Mouse (Mus musculus) left cerebral cortex, adult 2 months (tissue): ENCODE measurements at regions not wholly inside any gene's neighbourhood (a gene's known extent, or its start where the extent isn't known, plus 50 kb on each side); places are given as distances from the start of the nearest gene placed in this dataset.

Experiments used
- DNase-seq, 2 experiments: peaks; one replicate each; pipeline ENCODE4 v3.0.0; 2021 to 2022; ENCODE audit warnings: low spot score in 2 of 2, mixed read lengths in 1 of 2; ENCODE audit errors: extremely low spot score in 1 of 2
- H3K27ac ChIP-seq: fragments of 200-600 bp; 2 replicates; pipeline ENCODE4 v1.8.1; 2022
- H3K4me3 ChIP-seq: fragments of 200-600 bp; 2 replicates; pipeline ENCODE4 v1.8.1; 2022
- CTCF ChIP-seq: fragments of 200-600 bp; IDR thresholded peaks from 2 replicates; pipeline ENCODE4 v1.8.1; 2022; ENCODE audit warnings: antibody characterized with exemption, mild to moderate bottlenecking, moderate library complexity
- intact Hi-C: fragments of 180-260 bp; cut with DNase I; formaldehyde crosslinking; loops from one replicate; pipeline ENCODE4 v1.15.1; 2025

DNA sequence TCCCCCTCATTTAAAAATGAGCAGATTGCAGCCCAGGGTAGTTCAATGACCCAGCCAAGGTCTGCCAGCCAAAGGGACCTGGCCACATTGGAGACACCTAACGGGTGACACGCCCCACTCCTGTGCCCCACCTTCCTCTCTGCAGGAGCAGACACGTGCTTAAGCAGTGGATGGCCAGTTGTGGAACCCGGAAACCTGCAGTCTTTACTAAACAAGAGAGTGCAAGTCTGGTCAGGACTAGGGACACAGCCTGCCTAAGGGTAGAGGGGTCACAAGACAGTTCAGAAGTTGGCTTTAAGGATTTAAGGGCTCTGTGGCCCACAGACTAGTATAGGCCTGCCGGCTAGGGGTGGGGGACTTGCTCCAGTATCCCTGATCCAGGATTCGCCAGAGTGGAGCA, 179.2 kb upstream of the Gm4791 start:
- intact Hi-C loops, result loop anchor here (5.0 to 10.0 kb wide), 3 partner anchors 88 to 708 kb away; no protein-coding TSS in a partner anchor
- DNase-seq, result peak; percentile 3 to 9
- H3K4me3 ChIP-seq, result no peak overlapping the region

DNA sequence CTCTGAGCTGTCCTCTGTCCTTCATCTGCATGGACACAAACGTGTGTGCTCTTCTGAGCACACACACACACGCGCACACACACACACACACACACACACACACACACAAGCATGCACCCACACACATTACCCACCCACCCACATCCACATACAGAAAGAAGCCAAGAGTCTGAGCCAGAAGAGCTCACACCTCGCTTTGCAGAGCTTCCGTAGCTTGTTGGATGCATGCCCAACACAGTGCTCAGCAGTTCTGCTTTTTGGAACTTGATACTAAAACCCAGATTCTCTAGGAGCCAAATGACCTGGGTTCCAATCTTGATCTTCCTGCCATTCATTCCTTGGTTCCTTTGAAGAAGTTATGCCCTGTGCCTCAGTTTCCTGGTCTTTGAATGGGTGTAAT, 182.4 kb upstream of the Gm4791 start:
- Histone ChIP-seq H3K4me3 (no peak overlapping the region), H3K27ac (no peak overlapping the region)
- peak; percentile 54 to 55 for DNase-seq
- intact Hi-C loops, result loop anchor here (5.0 to 10.0 kb wide), 3 partner anchors 91 to 711 kb away; no protein-coding TSS in a partner anchor
- TF ChIP-seq CTCF, result no peak

More for the DNA sequence above, 179.2 kb upstream of the Gm4791 start:
- no peak for TF ChIP-seq CTCF
- H3K27ac ChIP-seq, result no peak overlapping the region

DNA sequence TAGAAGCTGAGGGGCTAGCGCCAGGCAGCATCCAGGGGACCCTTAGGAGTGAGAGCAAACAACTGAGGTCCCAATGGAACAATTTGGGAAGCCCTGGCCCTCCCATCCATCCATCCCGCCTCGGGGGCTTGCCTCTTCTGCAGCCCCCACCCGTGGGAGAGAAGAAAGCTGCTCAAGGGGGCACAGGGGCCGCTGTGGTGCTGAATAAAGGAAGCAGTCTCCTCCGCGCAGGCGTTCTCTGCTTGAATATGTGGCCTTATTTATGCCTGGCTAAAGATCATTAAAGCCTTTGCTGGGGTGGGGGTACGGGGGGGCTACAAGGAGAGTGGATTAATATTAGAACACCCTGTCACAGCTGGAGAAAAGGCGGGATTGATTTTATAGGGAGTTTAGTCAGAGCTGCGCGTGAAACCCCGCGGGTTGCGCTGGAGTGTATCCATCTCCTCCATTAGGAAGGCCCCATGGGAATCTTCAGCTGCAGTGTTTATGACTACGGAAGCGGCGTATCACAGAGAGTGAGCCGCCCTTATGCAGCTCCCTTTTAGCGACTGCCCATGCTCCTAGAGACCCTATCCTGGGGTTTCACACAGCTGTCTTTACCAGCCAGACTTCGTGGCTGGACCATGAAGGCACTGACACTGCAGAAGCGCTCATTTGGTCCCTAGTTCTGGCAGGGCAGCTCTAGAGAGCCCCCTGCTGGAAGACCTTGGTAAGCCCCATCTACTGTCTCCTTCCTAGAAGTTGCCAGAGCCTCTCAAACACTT, 183.9 kb upstream of the Gm4791 start:
- intact Hi-C loops, result loop anchor here (1.0 to 10.0 kb wide), 5 partner anchors 76 to 713 kb away; no protein-coding TSS in a partner anchor
- peak; percentile 96 for TF ChIP-seq CTCF
- Histone ChIP-seq H3K27ac (peak overlapping the region; percentile 42; the same call in 1 of the 2 replicates), H3K4me3 (no peak overlapping the region)
- DNase-seq, result peak; percentile 77 to 85

DNA sequence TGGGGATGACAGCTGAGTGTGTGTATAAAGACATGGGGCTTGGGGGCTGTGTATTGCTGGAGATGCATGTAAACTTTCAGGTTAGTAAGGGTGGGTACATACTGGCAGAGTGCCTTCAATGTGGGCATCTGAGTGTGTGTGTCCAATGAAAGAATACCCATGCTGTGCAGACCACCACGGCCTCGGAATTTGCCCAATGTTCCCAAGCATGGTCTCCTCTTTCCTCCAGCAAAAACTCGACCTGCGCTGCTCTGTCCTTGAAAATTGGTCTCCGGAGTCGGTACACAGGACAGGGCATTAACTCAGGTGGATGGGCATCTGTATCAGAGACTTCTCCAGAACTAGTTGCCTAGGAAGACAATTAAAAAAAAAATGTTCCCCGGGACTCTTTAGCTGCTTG, 188.3 kb upstream of the Gm4791 start:
- intact Hi-C loops, result loop anchor here (5.0 to 10.0 kb wide), 2 partner anchors 415 to 458 kb away; no protein-coding TSS in a partner anchor

DNA sequence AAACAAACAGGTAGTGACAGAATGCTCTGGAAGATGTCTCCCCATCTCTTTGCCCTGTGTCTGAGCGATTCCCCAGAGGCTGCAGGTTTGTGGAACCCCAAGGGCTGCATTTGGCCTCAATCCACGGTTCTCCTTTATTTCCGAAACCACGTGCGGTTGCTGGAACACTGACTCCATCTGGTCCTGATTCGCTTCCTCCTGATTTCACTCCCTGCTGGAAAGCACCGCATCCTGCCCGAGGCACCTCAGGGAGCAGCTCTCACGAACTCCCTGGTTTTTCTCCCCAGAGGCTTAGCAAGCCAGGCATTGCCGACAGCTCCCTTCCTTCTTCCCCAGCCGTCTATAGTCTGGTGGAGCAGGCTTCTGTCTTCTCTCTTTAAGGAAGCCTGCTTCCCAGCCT, 203.1 kb upstream of the Gm4791 start:
- Histone ChIP-seq H3K27ac (no peak overlapping the region), H3K4me3 (no peak overlapping the region)
- intact Hi-C loops, result no loop called here
- TF ChIP-seq CTCF, result no peak
- peak in 1 of 2 experiments; percentile 17 for DNase-seq

More for the DNA sequence above, 188.3 kb upstream of the Gm4791 start:
- DNase-seq, result peak in 1 of 2 experiments; percentile 8
- H3K27ac ChIP-seq, result no peak overlapping the region
- H3K4me3 ChIP-seq, result no peak overlapping the region
- no peak for TF ChIP-seq CTCF

DNA sequence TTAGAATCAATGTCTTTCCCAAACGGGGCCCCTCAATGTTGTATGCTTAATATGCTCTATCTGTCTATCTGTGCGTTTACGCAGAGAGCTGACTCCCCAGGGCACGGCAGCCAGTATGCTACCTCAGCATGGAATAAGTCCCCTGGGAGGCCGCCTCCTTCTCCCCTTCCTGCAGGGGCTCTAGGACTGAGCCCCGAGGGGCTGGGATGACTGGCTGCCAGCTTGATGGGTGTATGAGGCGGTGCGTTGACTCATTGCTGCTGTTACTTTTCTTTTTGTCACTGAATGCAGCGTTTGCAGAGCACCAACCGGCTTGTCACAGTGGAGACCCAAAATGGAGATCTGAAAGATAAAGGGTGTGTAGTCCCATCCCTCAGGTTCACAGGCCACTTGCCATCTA, 209.5 kb upstream of the Gm4791 start:
- peak; percentile 38 to 43 for DNase-seq
- no peak for TF ChIP-seq CTCF
- peak overlapping the region; percentile 95 for H3K27ac ChIP-seq
- no peak overlapping the region for H3K4me3 ChIP-seq
- intact Hi-C loops, result loop anchor here (10.0 kb wide), 1 partner anchor 154 kb away; no protein-coding TSS in a partner anchor

DNA sequence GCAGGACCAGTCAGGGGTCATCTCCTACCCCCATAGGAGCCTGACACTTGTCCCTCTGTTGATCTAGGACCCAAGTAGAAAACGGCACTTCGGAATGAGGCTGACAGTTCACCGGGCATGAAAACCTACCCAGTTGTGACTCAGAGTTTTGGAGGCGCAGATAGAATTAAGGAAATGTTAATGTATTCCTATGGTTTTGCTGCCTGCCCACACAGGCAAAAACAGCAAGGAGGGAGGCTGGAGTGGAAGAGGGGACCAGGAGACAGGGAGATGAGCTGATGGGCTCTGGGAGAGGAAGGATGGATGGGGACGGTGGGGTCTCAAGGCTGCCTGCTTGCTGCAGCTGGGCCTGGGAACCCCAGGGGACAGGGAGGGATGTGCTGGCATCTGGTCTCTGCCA, 210.1 kb upstream of the Gm4791 start:
- H3K27ac ChIP-seq, result peak overlapping the region; percentile 95
- intact Hi-C loops, result loop anchor here (10.0 kb wide), 1 partner anchor 154 kb away; no protein-coding TSS in a partner anchor
- no peak overlapping the region for H3K4me3 ChIP-seq
- TF ChIP-seq CTCF, result no peak
- DNase-seq, result peak; percentile 41 to 52

DNA sequence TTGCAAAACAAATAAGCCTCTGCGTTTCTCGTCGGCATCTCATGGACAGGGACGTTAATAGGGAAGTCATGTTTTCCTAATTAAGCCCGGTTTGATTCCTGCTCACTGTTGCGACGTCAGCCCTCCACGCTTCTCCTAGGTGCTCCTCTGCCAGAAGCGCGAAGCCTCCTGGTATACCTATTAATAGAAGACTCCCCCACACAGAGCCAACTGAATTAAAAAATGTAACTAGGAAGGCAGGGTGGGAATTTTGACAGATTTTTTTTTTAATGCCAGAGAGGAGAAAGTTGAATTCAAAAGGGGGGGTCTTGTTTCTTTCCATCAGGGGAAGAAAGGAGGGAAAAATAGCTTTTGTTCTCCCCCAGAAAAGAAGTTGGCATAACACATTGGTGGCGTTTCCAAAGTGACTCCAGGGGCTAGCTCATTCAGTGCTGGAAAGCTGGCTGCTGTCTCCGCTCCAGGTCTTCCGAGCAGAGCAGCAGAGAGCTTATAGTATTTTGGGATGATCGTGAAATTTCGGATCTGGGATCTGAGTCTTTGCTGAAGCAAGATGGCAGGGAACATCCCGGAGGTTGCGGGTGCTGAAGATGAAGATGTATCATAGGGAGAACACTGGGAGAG, 214.1 kb upstream of the Gm4791 start:
- no peak for TF ChIP-seq CTCF

DNA sequence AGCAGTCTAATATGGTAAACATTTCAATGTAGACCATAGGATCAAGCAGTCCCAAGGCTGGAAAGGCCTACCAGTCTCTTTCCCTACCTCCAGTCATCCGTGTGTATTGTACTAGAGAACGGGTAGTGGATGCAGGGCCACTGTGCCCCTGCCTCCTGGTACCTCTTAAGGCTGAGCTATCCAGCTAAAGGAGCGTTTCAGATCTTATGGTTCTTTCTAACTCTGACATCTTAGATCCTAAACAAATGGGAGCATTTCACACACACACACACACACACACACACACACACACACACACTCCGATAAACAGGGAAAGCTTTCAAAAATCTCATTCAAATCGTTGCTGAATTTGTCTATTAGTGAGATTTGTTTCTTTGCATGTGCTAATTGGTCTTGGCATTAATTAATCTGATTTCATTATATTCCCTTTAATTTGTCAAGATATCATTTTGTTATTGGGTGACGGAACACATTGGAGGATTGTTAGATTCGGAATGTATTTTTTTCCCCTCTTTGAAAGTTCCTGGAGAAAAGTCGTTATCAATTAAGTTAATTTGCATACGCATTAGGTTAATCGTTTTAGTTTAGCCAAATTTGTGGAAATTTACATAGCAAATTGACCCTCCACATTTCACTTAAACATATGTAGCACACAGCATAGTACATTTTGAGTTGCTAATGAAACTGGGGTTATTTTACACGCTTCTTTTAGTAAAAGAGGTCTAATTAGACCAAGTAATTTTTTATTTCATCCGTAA, 214.8 kb upstream of the Gm4791 start:
- TF ChIP-seq CTCF, result no peak
- intact Hi-C loops, result loop anchor here (1.0 to 10.0 kb wide), 2 partner anchors 45 to 149 kb away; no protein-coding TSS in a partner anchor
- peak; percentile 6 to 8 for DNase-seq
- peak overlapping the region; percentile 80 for H3K27ac ChIP-seq
- no peak overlapping the region for H3K4me3 ChIP-seq

More for the DNA sequence above, 214.1 kb upstream of the Gm4791 start:
- peak; percentile 44 to 46 for DNase-seq
- Histone ChIP-seq H3K4me3 (no peak overlapping the region), H3K27ac (peak overlapping the region; percentile 80)
- intact Hi-C loops, result loop anchor here (1.0 to 10.0 kb wide), 2 partner anchors 46 to 150 kb away; no protein-coding TSS in a partner anchor

DNA sequence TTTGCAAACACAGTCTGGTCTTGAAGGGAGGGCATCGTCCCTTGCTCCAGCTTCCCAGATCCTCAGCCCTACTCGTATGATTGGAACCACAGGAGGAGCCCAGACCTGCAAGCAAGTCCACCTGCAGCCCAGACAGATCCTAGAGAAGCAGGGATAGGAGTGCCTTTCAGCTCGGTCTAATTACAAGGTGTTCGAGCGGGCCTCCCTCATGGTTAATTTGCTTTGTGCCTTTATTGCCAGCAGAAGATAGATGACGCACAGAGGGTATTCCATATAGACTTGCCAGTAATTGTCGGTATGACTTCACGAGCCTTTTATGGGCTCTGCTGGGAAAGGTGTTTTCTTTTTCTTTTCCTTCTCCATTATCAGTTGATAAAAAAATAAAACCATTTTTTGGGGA, 216.9 kb upstream of the Gm4791 start:
- no peak overlapping the region for H3K27ac ChIP-seq
- H3K4me3 ChIP-seq, result no peak overlapping the region
- intact Hi-C loops, result loop anchor here (10.0 kb wide), 1 partner anchor 147 kb away; no protein-coding TSS in a partner anchor
- no peak for TF ChIP-seq CTCF
- DNase-seq, result no peak

DNA sequence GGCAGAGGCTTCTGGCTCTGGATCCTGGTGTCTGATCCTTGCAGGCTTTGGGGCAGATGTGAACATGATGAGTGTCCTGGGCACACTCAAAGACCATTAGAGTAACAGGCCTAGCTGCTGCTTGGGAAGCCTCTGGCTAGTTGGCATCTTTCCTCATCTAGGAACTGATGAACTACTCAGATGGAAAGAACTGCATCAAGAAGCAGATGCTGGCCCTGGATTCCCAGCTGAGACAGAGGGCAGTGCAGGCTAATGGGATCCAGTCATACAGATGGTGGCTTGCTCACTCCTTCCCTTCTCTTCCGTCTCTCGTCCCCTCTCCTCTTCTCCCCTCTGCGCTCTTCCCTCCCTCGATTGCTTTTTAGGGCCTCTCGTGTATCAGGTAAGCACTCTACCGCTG, 219.8 kb upstream of the Gm4791 start:
- intact Hi-C loops, result no loop called here
- no peak for TF ChIP-seq CTCF
- Histone ChIP-seq H3K27ac (no peak overlapping the region), H3K4me3 (no peak overlapping the region)
- DNase-seq, result peak in 1 of 2 experiments; percentile 4
